Mouse (Mus musculus): ENCODE measurements around the gene Hes3. TPM values are rescaled to one million over a fixed set of nuclear protein-coding genes. Genes with fewer than 3 reads are reported as not detected.

The Hes3 gene
- polyA plus RNA-seq, 1 experiment from 2014 or later = not detected

- ATAC-seq (replicated peaks; ENCODE audit: insufficient number of reproducible peaks, insufficient read depth, low FRiP score, low read depth) = no peak
- Histone ChIP-seq H3K4me3 (no peak overlapping the region), H3K9ac (no peak overlapping the region), H3K4me2 (no peak overlapping the region), H3K36me3 (no peaks in the 10 kb centered on the region), H3K9me3 (replicated peaks) (no peaks in the 10 kb centered on the region), H3K4me1 (replicated peaks) (peaks cover 19% of the 10 kb centered on the region), H3K27me3 (peaks cover 91% of the 10 kb centered on the region), H3K27ac (no peak overlapping the region)
- WGBS = 56% methylated on average over 18 of the region's 18 CpGs
Observed at GRCm38 (mm10) chr4:152288398-152288945, 3.0 kb downstream of the Hes3 start.

GRCm38 (mm10) chr4:152287317-152288120, 3.9 kb downstream of the Hes3 start:
- no peak for ATAC-seq (replicated peaks; ENCODE audit: insufficient number of reproducible peaks, insufficient read depth, low FRiP score, low read depth)
- no peaks in the 10 kb centered on the region for H3K36me3 ChIP-seq
- peaks cover 28% of the 10 kb centered on the region for H3K4me1 ChIP-seq (replicated peaks)
- H3K4me3 ChIP-seq = no peak overlapping the region
- H3K9me3 ChIP-seq (replicated peaks) = no peaks in the 10 kb centered on the region
- WGBS = 23% methylated on average over 19 of the region's 19 CpGs
- H3K27ac ChIP-seq = no peak overlapping the region
- H3K4me2 ChIP-seq = no peak overlapping the region
- no peak overlapping the region for H3K9ac ChIP-seq
- peaks cover 91% of the 10 kb centered on the region for H3K27me3 ChIP-seq

GRCm38 (mm10) chr4:152286887-152287286, 4.6 kb downstream of the Hes3 start:
- Histone ChIP-seq H3K4me3 (no peak overlapping the region), H3K9me3 (replicated peaks) (no peaks in the 10 kb centered on the region), H3K27me3 (peaks cover 91% of the 10 kb centered on the region), H3K4me1 (replicated peaks) (peaks cover 28% of the 10 kb centered on the region), H3K4me2 (no peak overlapping the region), H3K36me3 (no peaks in the 10 kb centered on the region), H3K9ac (no peak overlapping the region), H3K27ac (no peak overlapping the region)
- 8% methylated on average over 26 of the region's 26 CpGs for WGBS
- ATAC-seq (replicated peaks; ENCODE audit: insufficient number of reproducible peaks, insufficient read depth, low FRiP score, low read depth) = no peak

- no peak for ATAC-seq (replicated peaks; ENCODE audit: insufficient number of reproducible peaks, insufficient read depth, low FRiP score, low read depth)
- no peak overlapping the region for H3K9ac ChIP-seq
- peaks cover 91% of the 10 kb centered on the region for H3K27me3 ChIP-seq
- H3K27ac ChIP-seq = no peak overlapping the region
- H3K36me3 ChIP-seq = no peaks in the 10 kb centered on the region
- no peaks in the 10 kb centered on the region for H3K9me3 ChIP-seq (replicated peaks)
- 5% methylated on average over 29 of the region's 32 CpGs for WGBS
- peaks cover 28% of the 10 kb centered on the region for H3K4me1 ChIP-seq (replicated peaks)
- no peak overlapping the region for H3K4me3 ChIP-seq
- H3K4me2 ChIP-seq = peak overlapping the region; percentile 38; the same call in 1 of the 2 replicates
Observed at GRCm38 (mm10) chr4:152286183-152286582, 5.3 kb downstream of the Hes3 start.

DNA sequence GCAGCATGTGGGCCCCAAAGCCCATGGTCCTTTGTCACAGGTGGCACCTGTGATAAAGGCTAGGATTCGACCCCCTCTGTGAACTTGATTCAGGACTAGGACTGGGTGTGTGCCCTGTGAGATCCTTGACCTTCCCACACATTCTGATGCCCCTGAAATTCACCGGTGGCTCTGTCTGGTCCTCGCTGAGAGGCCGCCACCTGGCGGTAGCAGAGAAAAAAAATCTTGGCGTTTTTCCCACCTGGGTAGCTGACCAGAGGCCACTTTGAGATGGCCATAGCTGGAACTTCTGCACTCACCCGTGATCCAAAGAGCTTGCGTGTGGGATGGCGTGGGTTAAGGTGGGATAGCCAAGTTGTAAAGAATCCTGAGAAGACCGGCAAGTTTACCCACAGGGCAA, 6.0 kb downstream of the Hes3 start:
- no peak overlapping the region for H3K4me3 ChIP-seq
- H3K4me2 ChIP-seq = no peak overlapping the region
- H3K27ac ChIP-seq = no peak overlapping the region
- H3K36me3 ChIP-seq = peaks cover 5% of the 10 kb centered on the region; the same call in 1 of the 2 replicates
- no peak overlapping the region for H3K9ac ChIP-seq
- 2% methylated on average over 10 of the region's 10 CpGs for WGBS
- no peak for ATAC-seq (replicated peaks; ENCODE audit: insufficient number of reproducible peaks, insufficient read depth, low FRiP score, low read depth)
- H3K27me3 ChIP-seq = peaks cover 91% of the 10 kb centered on the region
- no peaks in the 10 kb centered on the region for H3K9me3 ChIP-seq (replicated peaks)
- peaks cover 26% of the 10 kb centered on the region for H3K4me1 ChIP-seq (replicated peaks)

DNA sequence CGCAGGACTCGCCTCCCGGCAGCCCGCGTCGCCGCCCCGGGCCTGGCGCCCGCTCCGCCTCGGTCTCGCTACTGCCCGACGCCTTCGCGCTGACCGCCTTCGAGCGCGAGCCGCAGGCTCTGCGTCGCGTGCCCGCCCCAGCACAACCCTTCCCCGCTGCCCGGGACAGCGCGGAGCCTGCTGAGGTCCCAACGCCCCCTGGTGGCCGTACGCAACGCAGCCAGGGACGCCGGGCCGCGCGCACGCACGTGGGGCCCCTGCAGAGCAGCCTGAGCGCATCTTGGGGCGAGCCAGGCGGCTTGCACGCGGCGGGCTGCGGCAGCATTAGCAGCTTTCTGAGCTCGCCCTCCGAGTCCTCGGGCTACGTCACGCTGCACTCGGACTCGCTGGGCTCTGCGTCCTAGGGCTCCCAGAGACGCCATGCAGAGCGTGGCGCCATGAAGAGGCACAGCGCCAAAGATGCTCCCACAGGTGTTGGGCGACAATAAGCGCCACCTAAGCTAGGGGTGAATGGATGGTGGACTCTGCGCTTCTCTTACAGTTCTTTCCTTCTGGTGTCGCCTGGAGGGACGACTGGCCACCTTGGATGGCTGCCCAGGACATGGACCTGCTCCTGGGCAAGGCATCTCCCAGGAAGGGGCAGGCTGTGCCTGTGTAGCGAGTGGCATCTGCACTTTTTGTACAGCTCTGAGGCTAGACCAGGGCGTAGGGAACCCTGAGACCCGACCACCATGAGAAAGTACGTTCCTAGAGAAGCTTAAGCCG, 8.1 kb downstream of the Hes3 start:
- H3K27ac ChIP-seq = no peak overlapping the region
- H3K9ac ChIP-seq = 0 out of 2 replicates have a peak overlapping the region, but pooled peaks have one; percentile 40

GRCm38 (mm10) chr4:152282721-152283120, 8.7 kb downstream of the Hes3 start:
- peaks cover 22% of the 10 kb centered on the region for H3K4me1 ChIP-seq (replicated peaks)
- H3K9ac ChIP-seq = 0 out of 2 replicates have a peak overlapping the region, but pooled peaks have one; percentile 40
- H3K27ac ChIP-seq = no peak overlapping the region
- H3K9me3 ChIP-seq (replicated peaks) = no peaks in the 10 kb centered on the region
- ATAC-seq (replicated peaks; ENCODE audit: insufficient number of reproducible peaks, insufficient read depth, low FRiP score, low read depth) = no peak
- WGBS = 21% methylated on average over 34 of the region's 34 CpGs
- H3K27me3 ChIP-seq = peaks cover 78% of the 10 kb centered on the region
- H3K4me3 ChIP-seq = peak overlapping the region; percentile 35
- peaks cover 16% of the 10 kb centered on the region; the same call in 1 of the 2 replicates for H3K36me3 ChIP-seq
- peak overlapping the region; percentile 67 for H3K4me2 ChIP-seq

More for the DNA sequence above, 8.1 kb downstream of the Hes3 start:
- Histone ChIP-seq H3K4me1 (replicated peaks) (peaks cover 22% of the 10 kb centered on the region), H3K4me2 (peak overlapping the region; percentile 67), H3K27me3 (peaks cover 85% of the 10 kb centered on the region), H3K36me3 (peaks cover 14% of the 10 kb centered on the region; the same call in 1 of the 2 replicates), H3K4me3 (peak overlapping the region; percentile 35), H3K9me3 (replicated peaks) (no peaks in the 10 kb centered on the region)
- WGBS = 8% methylated on average over 60 of the region's 70 CpGs
- ATAC-seq (replicated peaks; ENCODE audit: insufficient number of reproducible peaks, insufficient read depth, low FRiP score, low read depth) = peak; percentile 75

- H3K36me3 ChIP-seq = peaks cover 16% of the 10 kb centered on the region; the same call in 1 of the 2 replicates
- no peak for ATAC-seq (replicated peaks; ENCODE audit: insufficient number of reproducible peaks, insufficient read depth, low FRiP score, low read depth)
- H3K4me3 ChIP-seq = no peak overlapping the region
- WGBS = 65% methylated on average over 15 of the region's 15 CpGs
- H3K27me3 ChIP-seq = peaks cover 67% of the 10 kb centered on the region
- no peak overlapping the region for H3K27ac ChIP-seq
- H3K9ac ChIP-seq = no peak overlapping the region
- H3K4me1 ChIP-seq (replicated peaks) = peaks cover 19% of the 10 kb centered on the region
- no peak overlapping the region for H3K4me2 ChIP-seq
- no peaks in the 10 kb centered on the region for H3K9me3 ChIP-seq (replicated peaks)
Observed at GRCm38 (mm10) chr4:152281601-152282000, 9.9 kb downstream of the Hes3 start.

- H3K27ac ChIP-seq = no peak overlapping the region
- no peak for ATAC-seq (replicated peaks; ENCODE audit: insufficient number of reproducible peaks, insufficient read depth, low FRiP score, low read depth)
- no peak overlapping the region for H3K4me2 ChIP-seq
- WGBS = 87% methylated on average over 23 of the region's 23 CpGs
- H3K4me1 ChIP-seq (replicated peaks) = peaks cover 34% of the 10 kb centered on the region
- H3K4me3 ChIP-seq = no peak overlapping the region
- peaks cover 52% of the 10 kb centered on the region for H3K27me3 ChIP-seq
- H3K36me3 ChIP-seq = peaks cover 16% of the 10 kb centered on the region; the same call in 1 of the 2 replicates
- H3K9me3 ChIP-seq (replicated peaks) = no peaks in the 10 kb centered on the region
- no peak overlapping the region for H3K9ac ChIP-seq
Observed at GRCm38 (mm10) chr4:152278986-152279385, 12.5 kb downstream of the Hes3 start.

GRCm38 (mm10) chr4:152277916-152278315, 13.5 kb downstream of the Hes3 start:
- 74% methylated on average over 2 of the region's 2 CpGs for WGBS
- H3K4me1 ChIP-seq (replicated peaks) = peaks cover 36% of the 10 kb centered on the region
- H3K4me2 ChIP-seq = no peak overlapping the region
- peaks cover 41% of the 10 kb centered on the region for H3K27me3 ChIP-seq
- no peak for ATAC-seq (replicated peaks; ENCODE audit: insufficient number of reproducible peaks, insufficient read depth, low FRiP score, low read depth)
- H3K9me3 ChIP-seq (replicated peaks) = no peaks in the 10 kb centered on the region
- peaks cover 16% of the 10 kb centered on the region; the same call in 1 of the 2 replicates for H3K36me3 ChIP-seq
- no peak overlapping the region for H3K4me3 ChIP-seq
- no peak overlapping the region for H3K27ac ChIP-seq
- H3K9ac ChIP-seq = no peak overlapping the region

All from heart, embryonic 15.5 days (tissue).